Mouse (Mus musculus) intestine, embryonic 14.5 days (tissue): Measurements from ENCODE around the gene Fscn3. TPM values are rescaled to one million over a fixed set of nuclear protein-coding genes. Genes with fewer than 3 reads are reported as not detected.
A peak's percentile ranks its signal among the peaks of the same experiment; 100 is the strongest.

Experiments used
- ATAC-seq: fragments of 200-750 bp; cut with Nextera tagmentation; replicated peaks from 2 replicates; pipeline ENCODE4 v1.8.0; 2017; ENCODE audit warnings: low read depth, moderate number of reproducible peaks, moderate TSS enrichment, moderate library complexity; ENCODE audit not compliant: low FRiP score, low TSS enrichment
- DNase-seq: peaks from one replicate; pipeline ENCODE4 v3.0.0-alpha.2; 2018; ENCODE audit warnings: low spot score
- H3K27ac ChIP-seq: fragments of 300-500 bp; sonication (generic); 2 replicates; pipeline ENCODE4 v1.5.1; 2014; ENCODE audit warnings: low read depth, mild to moderate bottlenecking, control low read depth
- H3K27me3 ChIP-seq: fragments of 300-500 bp; sonication (generic); replicated peaks from 2 replicates; pipeline ENCODE4 v1.6.1; 2014; ENCODE audit warnings: low read length, control low read depth; ENCODE audit not compliant: control insufficient read depth, insufficient read depth
- H3K36me3 ChIP-seq: fragments of 300-500 bp; sonication (generic); 2 replicates; pipeline ENCODE4 v1.6.1; 2014; ENCODE audit warnings: low read length, control low read depth; ENCODE audit not compliant: control insufficient read depth, insufficient read depth
- H3K4me1 ChIP-seq: fragments of 300-500 bp; sonication (generic); replicated peaks from 2 replicates; pipeline ENCODE4 v1.6.1; 2014; ENCODE audit warnings: low read length, control low read depth, mixed read lengths; ENCODE audit not compliant: control insufficient read depth, insufficient read depth
- H3K4me2 ChIP-seq: fragments of 300-500 bp; sonication (generic); 2 replicates; pipeline ENCODE4 v1.6.1; 2014; ENCODE audit warnings: low read length
- H3K4me3 ChIP-seq: fragments of 300-500 bp; sonication (generic); 2 replicates; pipeline ENCODE4 v1.5.1; 2014; ENCODE audit warnings: low read depth, low read length, control low read depth, mixed read lengths
- H3K9ac ChIP-seq: fragments of 300-500 bp; sonication (generic); 2 replicates; pipeline ENCODE4 v1.6.1; 2014; ENCODE audit warnings: mild to moderate bottlenecking, low read length
- H3K9me3 ChIP-seq: fragments of 300-500 bp; sonication (generic); 2 replicates; pipeline ENCODE4 v1.6.1; 2016; ENCODE audit warnings: low read length, control low read depth; ENCODE audit not compliant: control insufficient read depth
- WGBS: fragments of 180-500 bp; shearing (Covaris S2); extraction: QIAGEN DNeasy Blood & Tissue Kit; methylation state at CpG from one replicate; pipeline ENCODE4 v1.1.7; 2014; 5-methylcytosine and 5-hydroxymethylcytosine counted together
- polyA plus RNA-seq: library from polyadenylated mRNA; unstranded; fragments of >200 nt; fragmentation: Nextera tagmentation; extraction: Ambion mirVana; gene quantifications from 2 replicates; pipeline ENCODE4 v1.2.1, GENCODE M21; 2014

Gene Fscn3
- polyA plus RNA-seq, 1 experiment from 2014 or later, result not detected

DNA sequence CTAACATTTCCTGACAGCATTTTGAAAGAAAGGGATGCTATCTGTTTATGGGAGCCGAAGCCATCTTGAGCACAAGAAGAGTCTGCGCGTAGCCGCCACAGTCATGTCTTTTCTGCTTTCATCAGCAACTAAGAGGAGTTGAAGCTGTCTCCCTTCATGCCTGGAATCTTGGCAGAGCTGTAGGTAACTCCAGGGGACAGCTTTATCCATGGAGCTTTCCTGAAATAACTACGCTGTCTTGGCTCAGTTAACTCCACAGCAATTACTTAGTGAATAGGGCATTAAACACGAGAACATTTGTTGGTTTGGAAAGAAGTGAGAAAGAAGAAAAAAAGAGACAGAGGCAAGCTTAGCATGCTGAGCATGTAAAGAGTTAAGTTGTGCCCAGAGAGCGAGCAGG is 20.3 kb downstream of the Fscn3 start:
- Histone ChIP-seq H3K9me3 (no peaks in the 10 kb centered on the region), H3K4me3 (no peak overlapping the region), H3K4me1 (no peaks in the 10 kb centered on the region), H3K36me3 (no peaks in the 10 kb centered on the region), H3K27me3 (peaks cover 27% of the 10 kb centered on the region), H3K4me2 (no peak overlapping the region), H3K9ac (no peak overlapping the region), H3K27ac (no peak overlapping the region)
- no peak for ATAC-seq
- DNase-seq, result no peak
- 88% methylated on average over 7 of the region's 7 CpGs for WGBS

GRCm38 (mm10) chr6:28449253-28449652 is 21.7 kb downstream of the Fscn3 start, which contains the start of gene Pax4:
Gene Pax4, minus strand, starts transcription at chr6:28449353.
- Histone ChIP-seq H3K27me3 (peaks cover 31% of the 10 kb centered on the region), H3K4me2 (no peak within 1 kb of the TSS), H3K9ac (no peak within 1 kb of the TSS), H3K36me3 (no peaks in the 10 kb centered on the region), H3K4me3 (no peak within 1 kb of the TSS), H3K27ac (no peak within 1 kb of the TSS), H3K4me1 (no peaks in the 10 kb centered on the region), H3K9me3 (no peaks in the 10 kb centered on the region)
- ATAC-seq, result no peak
- 62% methylated on average over 2 of the region's 2 CpGs for WGBS
- DNase-seq, result no peak

DNA sequence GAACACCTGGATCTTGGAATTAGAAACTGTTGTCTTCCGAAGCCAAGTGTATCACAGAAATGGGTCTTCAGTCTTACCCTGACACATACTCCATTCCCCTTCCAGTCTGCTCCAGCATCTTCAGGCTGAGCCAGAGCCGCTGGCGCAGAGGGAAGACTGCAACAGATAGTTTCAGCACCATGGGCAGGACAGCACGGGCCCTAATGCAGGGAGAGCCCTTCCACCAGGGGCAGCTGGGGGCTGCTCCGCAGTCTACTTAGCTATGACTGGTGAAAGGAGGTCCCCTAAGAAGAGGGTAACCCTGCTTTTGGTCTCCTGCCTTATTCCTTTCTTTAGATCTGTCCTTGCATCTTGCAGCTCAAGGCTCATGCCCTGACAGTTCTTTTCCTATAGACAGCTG is 22.9 kb downstream of the Fscn3 start:
- H3K9ac ChIP-seq, result no peak overlapping the region
- DNase-seq, result no peak
- H3K27ac ChIP-seq, result no peak overlapping the region
- H3K4me3 ChIP-seq, result no peak overlapping the region
- H3K27me3 ChIP-seq, result peaks cover 31% of the 10 kb centered on the region
- H3K4me1 ChIP-seq, result no peaks in the 10 kb centered on the region
- WGBS, result 16% methylated on average over 5 of the region's 5 CpGs
- no peak overlapping the region for H3K4me2 ChIP-seq
- ATAC-seq, result no peak
- no peaks in the 10 kb centered on the region for H3K9me3 ChIP-seq
- H3K36me3 ChIP-seq, result no peaks in the 10 kb centered on the region

DNA sequence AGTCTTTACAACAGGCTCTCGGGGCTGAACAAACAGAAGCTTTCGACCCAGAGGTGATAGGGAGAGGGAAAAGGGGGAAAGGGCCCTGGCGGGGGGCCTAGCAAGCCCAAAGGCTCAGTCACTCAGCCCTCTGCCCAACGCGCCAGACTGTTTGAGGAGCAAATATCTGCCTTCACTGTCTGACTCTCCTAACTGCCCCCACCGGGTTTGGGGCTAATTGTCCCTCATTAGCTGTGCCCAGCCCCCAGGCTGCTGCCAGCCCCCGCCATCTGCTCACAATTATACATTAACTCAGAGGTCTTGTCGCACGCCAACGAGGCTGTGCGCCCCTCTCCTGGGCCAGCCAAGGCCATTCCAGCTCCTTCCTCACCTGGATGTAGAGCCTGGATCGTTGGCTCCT is 23.4 kb downstream of the Fscn3 start:
- 1% methylated on average over 12 of the region's 12 CpGs for WGBS
- no peak for ATAC-seq
- DNase-seq, result no peak
- Histone ChIP-seq H3K4me1 (no peaks in the 10 kb centered on the region), H3K4me2 (no peak overlapping the region), H3K9me3 (no peaks in the 10 kb centered on the region), H3K36me3 (no peaks in the 10 kb centered on the region), H3K9ac (no peak overlapping the region), H3K27ac (no peak overlapping the region), H3K27me3 (peaks cover 31% of the 10 kb centered on the region), H3K4me3 (no peak overlapping the region)

DNA sequence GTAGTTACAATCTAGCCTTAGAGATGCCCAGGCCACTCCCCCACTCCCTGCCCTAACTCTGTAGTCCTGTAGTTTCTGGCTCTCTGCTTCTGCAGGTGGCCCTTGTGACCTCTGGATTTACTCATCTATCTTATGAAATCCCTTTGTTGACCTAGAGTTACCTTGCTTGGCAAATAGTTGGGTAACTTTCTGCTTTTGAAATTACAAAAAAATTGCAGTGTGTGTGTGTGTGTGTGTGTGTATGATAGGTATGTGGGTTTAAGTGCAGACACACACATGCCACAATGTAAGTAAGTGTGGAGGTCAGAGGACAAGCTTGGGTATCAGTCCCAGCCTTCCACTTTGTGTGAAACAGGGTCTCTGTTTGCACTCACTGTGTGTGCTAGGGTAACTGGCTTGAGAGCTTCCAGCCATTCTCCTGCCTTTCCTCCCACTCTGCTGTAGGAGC is 31.7 kb downstream of the Fscn3 start:
- no peak overlapping the region for H3K27ac ChIP-seq
- no peak for ATAC-seq
- no peak overlapping the region for H3K4me3 ChIP-seq
- H3K27me3 ChIP-seq, result no peaks in the 10 kb centered on the region; the same call in 1 of the 2 replicates
- H3K4me1 ChIP-seq, result no peaks in the 10 kb centered on the region
- no peaks in the 10 kb centered on the region for H3K9me3 ChIP-seq
- DNase-seq, result no peak
- no peaks in the 10 kb centered on the region for H3K36me3 ChIP-seq
- no peak overlapping the region for H3K9ac ChIP-seq
- H3K4me2 ChIP-seq, result no peak overlapping the region

- H3K9me3 ChIP-seq, result no peaks in the 10 kb centered on the region
- 6% methylated on average over 5 of the region's 5 CpGs for WGBS
- no peaks in the 10 kb centered on the region for H3K4me1 ChIP-seq
- no peak overlapping the region for H3K4me3 ChIP-seq
- H3K27ac ChIP-seq, result no peak overlapping the region
- no peaks in the 10 kb centered on the region for H3K27me3 ChIP-seq
- H3K4me2 ChIP-seq, result no peak overlapping the region
- no peak overlapping the region for H3K9ac ChIP-seq
- no peaks in the 10 kb centered on the region for H3K36me3 ChIP-seq
- DNase-seq (no peak), ATAC-seq (no peak)
Observed at GRCm38 (mm10) chr6:28460534-28460933, 32.9 kb downstream of the Fscn3 start.

GRCm38 (mm10) chr6:28464630-28465029 is 37.0 kb downstream of the Fscn3 start:
- Histone ChIP-seq H3K36me3 (no peaks in the 10 kb centered on the region), H3K9ac (no peak overlapping the region), H3K9me3 (no peaks in the 10 kb centered on the region), H3K27me3 (no peaks in the 10 kb centered on the region), H3K4me3 (no peak overlapping the region), H3K4me1 (no peaks in the 10 kb centered on the region), H3K27ac (no peak overlapping the region), H3K4me2 (no peak overlapping the region)
- ATAC-seq, result peak; percentile 68
- WGBS, result 14% methylated on average over 6 of the region's 6 CpGs
- no peak for DNase-seq

DNA sequence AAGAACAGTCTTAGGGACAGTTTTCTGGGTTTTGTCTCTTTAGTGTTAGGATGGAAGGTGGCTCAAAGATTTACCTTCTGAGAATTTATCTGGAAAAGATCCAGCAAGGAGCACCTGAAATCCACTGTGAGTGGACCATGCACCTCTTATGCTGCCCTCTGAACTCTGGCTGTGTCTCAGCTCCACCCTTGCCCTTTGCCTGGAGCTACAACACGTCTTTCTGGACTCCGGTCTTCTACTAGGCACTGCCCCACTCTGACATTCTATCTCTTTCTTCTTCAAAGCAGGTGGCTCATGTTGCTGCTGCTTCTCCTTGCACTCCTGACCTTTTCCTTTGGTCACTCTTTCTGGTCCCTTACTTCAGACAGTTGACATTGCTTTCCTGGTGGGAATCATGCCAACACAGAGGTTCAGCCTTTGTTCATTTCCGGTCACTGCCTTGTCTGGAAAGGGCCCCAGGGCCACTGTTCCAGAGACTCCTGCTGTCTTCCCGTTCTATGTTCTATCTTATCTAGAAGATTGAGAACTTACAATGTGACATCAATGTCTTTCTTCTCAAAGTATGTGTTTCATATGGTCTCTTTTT is 42.5 kb downstream of the Fscn3 start:
- WGBS, result 71% methylated on average over 4 of the region's 4 CpGs
- Histone ChIP-seq H3K9me3 (no peaks in the 10 kb centered on the region), H3K4me3 (no peak overlapping the region), H3K27me3 (no peaks in the 10 kb centered on the region), H3K36me3 (no peaks in the 10 kb centered on the region), H3K4me2 (no peak overlapping the region), H3K9ac (no peak overlapping the region), H3K27ac (no peak overlapping the region), H3K4me1 (no peaks in the 10 kb centered on the region)
- DNase-seq (no peak), ATAC-seq (no peak)

- no peak for DNase-seq
- H3K4me2 ChIP-seq, result no peak overlapping the region
- no peak overlapping the region for H3K4me3 ChIP-seq
- no peaks in the 10 kb centered on the region for H3K9me3 ChIP-seq
- H3K9ac ChIP-seq, result no peak overlapping the region
- H3K4me1 ChIP-seq, result no peaks in the 10 kb centered on the region
- H3K27ac ChIP-seq, result no peak overlapping the region
- ATAC-seq, result no peak
- 82% methylated on average over 5 of the region's 5 CpGs for WGBS
- no peaks in the 10 kb centered on the region for H3K27me3 ChIP-seq
- no peaks in the 10 kb centered on the region for H3K36me3 ChIP-seq
Observed at GRCm38 (mm10) chr6:28470621-28471020, 43.0 kb downstream of the Fscn3 start.
